Mouse (Mus musculus) liver, embryonic 12.5 days (tissue): ENCODE measurements around the gene Ccni. TPM values are rescaled to one million over a fixed set of nuclear protein-coding genes. Genes with fewer than 3 reads are reported as not detected.

Experiments used
- ATAC-seq: fragments of 200-750 bp; cut with Nextera tagmentation; 2 replicates; pipeline ENCODE4 v1.8.0; 2017; ENCODE audit warnings: moderate number of reproducible peaks, mild to moderate bottlenecking, moderate library complexity
- H3K27ac ChIP-seq: fragments of 300-500 bp; sonication (generic); 2 replicates; pipeline ENCODE4 v1.5.1; 2016; ENCODE audit warnings: mild to moderate bottlenecking
- H3K27me3 ChIP-seq: fragments of 300-500 bp; sonication (generic); replicated peaks from 2 replicates; pipeline ENCODE4 v1.6.1; 2016; ENCODE audit warnings: mild to moderate bottlenecking, moderate library complexity
- H3K36me3 ChIP-seq: fragments of 300-500 bp; sonication (generic); 2 replicates; pipeline ENCODE4 v1.6.1; 2016; ENCODE audit warnings: mild to moderate bottlenecking, moderate library complexity
- H3K4me1 ChIP-seq: fragments of 300-500 bp; sonication (generic); 2 replicates; pipeline ENCODE4 v1.6.1; 2016
- H3K4me2 ChIP-seq: fragments of 300-500 bp; sonication (generic); 2 replicates; pipeline ENCODE4 v1.6.1; 2016; ENCODE audit warnings: mild to moderate bottlenecking, moderate library complexity
- H3K4me3 ChIP-seq: fragments of 300-500 bp; sonication (generic); 2 replicates; pipeline ENCODE4 v1.5.1; 2016; ENCODE audit warnings: mild to moderate bottlenecking, moderate library complexity
- H3K9ac ChIP-seq: fragments of 300-500 bp; sonication (generic); 2 replicates; pipeline ENCODE4 v1.6.1; 2016; ENCODE audit warnings: mild to moderate bottlenecking, moderate library complexity
- H3K9me3 ChIP-seq: fragments of 300-500 bp; sonication (generic); replicated peaks from 2 replicates; pipeline ENCODE4 v1.6.1; 2016; ENCODE audit warnings: mild to moderate bottlenecking, moderate library complexity
- WGBS: fragments of 180-500 bp; shearing (Covaris S2); methylation state at CpG from one replicate; pipeline ENCODE4 v1.1.7; 2016; ENCODE audit not compliant: insufficient replicate concordance; 5-methylcytosine and 5-hydroxymethylcytosine counted together
- polyA plus RNA-seq: library from polyadenylated mRNA; unstranded; fragments of >200 nt; fragmentation: Nextera tagmentation; extraction: Ambion mirVana; gene quantifications from 2 replicates; pipeline ENCODE4 v1.2.1, GENCODE M21; 2016

Gene Ccni
- polyA plus RNA-seq, 1 experiment from 2014 or later = 50.1 TPM

GRCm38 (mm10) chr5:93149969-93150777, 56.1 kb downstream of the Ccni start:
- WGBS = 48% methylated on average over 12 of the region's 12 CpGs
- Histone ChIP-seq H3K27ac (no peak overlapping the region), H3K4me1 (peaks cover 64% of the 10 kb centered on the region), H3K27me3 (no peaks in the 10 kb centered on the region), H3K36me3 (peaks cover 25% of the 10 kb centered on the region), H3K4me2 (no peak overlapping the region), H3K9ac (no peak overlapping the region), H3K4me3 (no peak overlapping the region), H3K9me3 (no peaks in the 10 kb centered on the region)
- no peak for ATAC-seq

GRCm38 (mm10) chr5:93145504-93145903, 60.8 kb downstream of the Ccni start:
- ATAC-seq = peak; percentile 40; the same call in 1 of the 2 replicates
- H3K4me1 ChIP-seq = peaks cover 39% of the 10 kb centered on the region
- H3K4me2 ChIP-seq = no peak overlapping the region
- H3K9ac ChIP-seq = no peak overlapping the region
- H3K27me3 ChIP-seq = no peaks in the 10 kb centered on the region
- no peak overlapping the region for H3K4me3 ChIP-seq
- 63% methylated on average over 6 of the region's 6 CpGs for WGBS
- H3K9me3 ChIP-seq = no peaks in the 10 kb centered on the region
- H3K27ac ChIP-seq = no peak overlapping the region
- H3K36me3 ChIP-seq = peaks cover 44% of the 10 kb centered on the region

GRCm38 (mm10) chr5:93144874-93145273, 61.4 kb downstream of the Ccni start:
- Histone ChIP-seq H3K9ac (no peak overlapping the region), H3K9me3 (no peaks in the 10 kb centered on the region), H3K36me3 (peaks cover 45% of the 10 kb centered on the region), H3K27ac (no peak overlapping the region), H3K4me2 (no peak overlapping the region), H3K4me3 (no peak overlapping the region), H3K4me1 (peaks cover 32% of the 10 kb centered on the region), H3K27me3 (no peaks in the 10 kb centered on the region)
- 71% methylated on average over 5 of the region's 5 CpGs for WGBS
- no peak for ATAC-seq

- no peak for ATAC-seq
Measured at GRCm38 (mm10) chr5:93143360-93144091, 62.8 kb downstream of the Ccni start.

GRCm38 (mm10) chr5:93140747-93141146, 65.5 kb downstream of the Ccni start:
- H3K4me1 ChIP-seq = peaks cover 24% of the 10 kb centered on the region
- H3K27me3 ChIP-seq = no peaks in the 10 kb centered on the region
- peaks cover 12% of the 10 kb centered on the region for H3K9me3 ChIP-seq
- no peak overlapping the region for H3K4me2 ChIP-seq
- H3K4me3 ChIP-seq = no peak overlapping the region
- ATAC-seq = no peak
- 71% methylated on average over 5 of the region's 5 CpGs for WGBS
- peaks cover 63% of the 10 kb centered on the region for H3K36me3 ChIP-seq
- no peak overlapping the region for H3K27ac ChIP-seq
- H3K9ac ChIP-seq = no peak overlapping the region

More at GRCm38 (mm10) chr5:93143360-93144091, 62.8 kb downstream of the Ccni start:
- Histone ChIP-seq H3K9me3 (peaks cover 4% of the 10 kb centered on the region; the same call in 1 of the 2 replicates), H3K9ac (no peak overlapping the region), H3K27ac (no peak overlapping the region), H3K4me3 (no peak overlapping the region), H3K4me1 (peaks cover 25% of the 10 kb centered on the region), H3K4me2 (no peak overlapping the region), H3K36me3 (peaks cover 53% of the 10 kb centered on the region), H3K27me3 (no peaks in the 10 kb centered on the region)
- 64% methylated on average over 12 of the region's 12 CpGs for WGBS

- Histone ChIP-seq H3K9me3 (peaks cover 12% of the 10 kb centered on the region), H3K4me3 (no peak overlapping the region), H3K36me3 (peaks cover 63% of the 10 kb centered on the region), H3K27me3 (no peaks in the 10 kb centered on the region), H3K4me2 (no peak overlapping the region), H3K4me1 (peaks cover 25% of the 10 kb centered on the region), H3K9ac (no peak overlapping the region), H3K27ac (no peak overlapping the region)
- WGBS = 83% methylated on average over 9 of the region's 9 CpGs
- ATAC-seq = no peak
Measured at GRCm38 (mm10) chr5:93139350-93139749, 66.9 kb downstream of the Ccni start.

GRCm38 (mm10) chr5:93136956-93137586, 69.2 kb downstream of the Ccni start:
- Histone ChIP-seq H3K9me3 (peaks cover 12% of the 10 kb centered on the region), H3K27me3 (no peaks in the 10 kb centered on the region), H3K4me2 (no peak overlapping the region), H3K36me3 (peaks cover 49% of the 10 kb centered on the region), H3K4me1 (peaks cover 37% of the 10 kb centered on the region), H3K27ac (no peak overlapping the region), H3K4me3 (no peak overlapping the region), H3K9ac (no peak overlapping the region)
- ATAC-seq = no peak
- 49% methylated on average over 5 of the region's 5 CpGs for WGBS

GRCm38 (mm10) chr5:93135368-93136107, 70.8 kb downstream of the Ccni start:
- Histone ChIP-seq H3K9me3 (peaks cover 12% of the 10 kb centered on the region), H3K4me2 (no peak overlapping the region), H3K4me3 (no peak overlapping the region), H3K9ac (no peak overlapping the region), H3K27ac (0 out of 2 replicates have a peak overlapping the region, but pooled peaks have one; percentile 14), H3K4me1 (peaks cover 47% of the 10 kb centered on the region), H3K27me3 (no peaks in the 10 kb centered on the region), H3K36me3 (peaks cover 35% of the 10 kb centered on the region)
- WGBS = 15% methylated on average over 10 of the region's 10 CpGs
- ATAC-seq = peak; percentile 74

- no peaks in the 10 kb centered on the region for H3K27me3 ChIP-seq
- H3K4me3 ChIP-seq = no peak overlapping the region
- peaks cover 8% of the 10 kb centered on the region for H3K9me3 ChIP-seq
- no peak for ATAC-seq
- H3K4me2 ChIP-seq = 0 out of 2 replicates have a peak overlapping the region, but pooled peaks have one; percentile 27
- peaks cover 63% of the 10 kb centered on the region for H3K4me1 ChIP-seq
- 0 out of 2 replicates have a peak overlapping the region, but pooled peaks have one; percentile 6 for H3K27ac ChIP-seq
- H3K36me3 ChIP-seq = peaks cover 16% of the 10 kb centered on the region
- WGBS = 35% methylated on average over 10 of the region's 10 CpGs
- H3K9ac ChIP-seq = no peak overlapping the region
Measured at GRCm38 (mm10) chr5:93133445-93134244, 72.7 kb downstream of the Ccni start.
